Mouse (Mus musculus): Measurements from ENCODE around the gene Prlr. TPM values are rescaled to one million over a fixed set of nuclear protein-coding genes. Genes with fewer than 3 reads are reported as not detected.

The Prlr gene
- polyA plus RNA-seq, 1 experiment = 0.13 TPM

GRCm38 (mm10) chr15:10180694-10181093 lies 3.7 kb downstream of the Prlr start:
- WGBS = 66% methylated on average over 4 of the region's 4 CpGs
- no peak for DNase-seq
- no peak overlapping the region for H3K4me3 ChIP-seq (replicated peaks; ENCODE audit: extremely low read depth, low read depth, low read length)

GRCm38 (mm10) chr15:10192101-10192630 lies 15.1 kb downstream of the Prlr start:
- no peak for TF ChIP-seq POLR2A (IDR thresholded peaks at IDR 0.05; ENCODE audit: borderline replicate concordance, extremely low read depth, low read depth, low read length)
- TF ChIP-seq CTCF (IDR thresholded peaks at IDR 0.05; ENCODE audit: insufficient read depth, low read length) = no peak
- no peak for DNase-seq
- no peaks in the 10 kb centered on the region for H3K4me1 ChIP-seq (ENCODE audit: control insufficient read depth, insufficient read depth, low read length)

More at GRCm38 (mm10) chr15:10180694-10181093, 3.7 kb downstream of the Prlr start:
- TF ChIP-seq CTCF (IDR thresholded peaks at IDR 0.05; ENCODE audit: insufficient read depth, low read length) = no peak
- TF ChIP-seq POLR2A (IDR thresholded peaks at IDR 0.05; ENCODE audit: borderline replicate concordance, extremely low read depth, low read depth, low read length) = no peak
- H3K4me1 ChIP-seq (ENCODE audit: control insufficient read depth, insufficient read depth, low read length) = no peaks in the 10 kb centered on the region

GRCm38 (mm10) chr15:10200991-10201390 lies 24.0 kb downstream of the Prlr start:
- WGBS = 81% methylated on average over 5 of the region's 5 CpGs
- no peak overlapping the region for H3K4me3 ChIP-seq (replicated peaks; ENCODE audit: extremely low read depth, low read depth, low read length)
- DNase-seq = no peak
- TF ChIP-seq CTCF (IDR thresholded peaks at IDR 0.05; ENCODE audit: insufficient read depth, low read length) (no peak), POLR2A (IDR thresholded peaks at IDR 0.05; ENCODE audit: borderline replicate concordance, extremely low read depth, low read depth, low read length) (no peak)
- no peaks in the 10 kb centered on the region for H3K4me1 ChIP-seq (ENCODE audit: control insufficient read depth, insufficient read depth, low read length)

More at GRCm38 (mm10) chr15:10192101-10192630, 15.1 kb downstream of the Prlr start:
- no peak overlapping the region for H3K4me3 ChIP-seq (replicated peaks; ENCODE audit: extremely low read depth, low read depth, low read length)
- WGBS = 64% methylated on average over 6 of the region's 6 CpGs

- no peak for TF ChIP-seq CTCF (IDR thresholded peaks at IDR 0.05; ENCODE audit: insufficient read depth, low read length)
- TF ChIP-seq POLR2A (IDR thresholded peaks at IDR 0.05; ENCODE audit: borderline replicate concordance, extremely low read depth, low read depth, low read length) = no peak
- H3K4me1 ChIP-seq (ENCODE audit: control insufficient read depth, insufficient read depth, low read length) = no peaks in the 10 kb centered on the region
- H3K4me3 ChIP-seq (replicated peaks; ENCODE audit: extremely low read depth, low read depth, low read length) = no peak overlapping the region
- 83% methylated on average over 7 of the region's 7 CpGs for WGBS
- DNase-seq = no peak
These were observed 25.7 kb downstream of the Prlr start for GRCm38 (mm10) chr15:10202504-10203302.

- H3K4me3 ChIP-seq (replicated peaks; ENCODE audit: extremely low read depth, low read depth, low read length) = no peak overlapping the region
- TF ChIP-seq CTCF (IDR thresholded peaks at IDR 0.05; ENCODE audit: insufficient read depth, low read length) = no peak
- no peak for TF ChIP-seq POLR2A (IDR thresholded peaks at IDR 0.05; ENCODE audit: borderline replicate concordance, extremely low read depth, low read depth, low read length)
- WGBS = 40% methylated on average over 4 of the region's 4 CpGs
- no peaks in the 10 kb centered on the region for H3K4me1 ChIP-seq (ENCODE audit: control insufficient read depth, insufficient read depth, low read length)
- no peak for DNase-seq
These were observed 33.3 kb downstream of the Prlr start for GRCm38 (mm10) chr15:10210261-10210770.

DNA sequence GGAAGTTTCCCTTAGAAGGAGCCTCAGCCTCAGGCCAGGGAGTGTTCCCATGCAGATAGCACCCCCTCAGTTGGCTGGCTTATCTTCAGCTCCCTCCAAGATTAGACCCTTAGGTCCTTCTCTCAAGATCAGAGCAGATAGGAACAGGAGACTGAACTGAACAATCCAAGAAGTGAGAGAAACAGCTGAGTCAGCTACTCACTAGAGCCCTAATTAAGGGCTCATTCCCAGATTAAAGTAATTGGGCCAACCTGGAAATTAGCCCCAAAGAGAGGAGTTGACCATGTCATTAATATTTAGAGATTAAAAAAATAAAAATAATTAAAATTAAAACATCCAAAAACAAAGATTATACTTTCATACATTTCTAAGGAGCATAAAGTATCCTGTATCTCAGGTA lies 35.0 kb downstream of the Prlr start:
- TF ChIP-seq POLR2A (IDR thresholded peaks at IDR 0.05; ENCODE audit: borderline replicate concordance, extremely low read depth, low read depth, low read length) = no peak
- no peak for DNase-seq
- Histone ChIP-seq H3K4me3 (replicated peaks; ENCODE audit: extremely low read depth, low read depth, low read length) (no peak overlapping the region), H3K4me1 (ENCODE audit: control insufficient read depth, insufficient read depth, low read length) (no peaks in the 10 kb centered on the region)

GRCm38 (mm10) chr15:10213213-10213612 lies 36.2 kb downstream of the Prlr start:
- 83% methylated on average over 6 of the region's 6 CpGs for WGBS
- TF ChIP-seq CTCF (IDR thresholded peaks at IDR 0.05; ENCODE audit: insufficient read depth, low read length) (no peak), POLR2A (IDR thresholded peaks at IDR 0.05; ENCODE audit: borderline replicate concordance, extremely low read depth, low read depth, low read length) (no peak)
- H3K4me1 ChIP-seq (ENCODE audit: control insufficient read depth, insufficient read depth, low read length) = no peaks in the 10 kb centered on the region
- no peak for DNase-seq
- no peak overlapping the region for H3K4me3 ChIP-seq (replicated peaks; ENCODE audit: extremely low read depth, low read depth, low read length)

GRCm38 (mm10) chr15:10213710-10214109 lies 36.7 kb downstream of the Prlr start:
- TF ChIP-seq POLR2A (IDR thresholded peaks at IDR 0.05; ENCODE audit: borderline replicate concordance, extremely low read depth, low read depth, low read length) (no peak), CTCF (IDR thresholded peaks at IDR 0.05; ENCODE audit: insufficient read depth, low read length) (no peak)
- H3K4me3 ChIP-seq (replicated peaks; ENCODE audit: extremely low read depth, low read depth, low read length) = no peak overlapping the region
- no peaks in the 10 kb centered on the region for H3K4me1 ChIP-seq (ENCODE audit: control insufficient read depth, insufficient read depth, low read length)
- DNase-seq = no peak
- 60% methylated on average over 3 of the region's 3 CpGs for WGBS

GRCm38 (mm10) chr15:10215719-10216118 lies 38.7 kb downstream of the Prlr start:
- no peak for DNase-seq
- 69% methylated on average over 8 of the region's 8 CpGs for WGBS
- Histone ChIP-seq H3K4me3 (replicated peaks; ENCODE audit: extremely low read depth, low read depth, low read length) (no peak overlapping the region), H3K4me1 (ENCODE audit: control insufficient read depth, insufficient read depth, low read length) (no peaks in the 10 kb centered on the region)
- no peak for TF ChIP-seq POLR2A (IDR thresholded peaks at IDR 0.05; ENCODE audit: borderline replicate concordance, extremely low read depth, low read depth, low read length)
- no peak for TF ChIP-seq CTCF (IDR thresholded peaks at IDR 0.05; ENCODE audit: insufficient read depth, low read length)

DNA sequence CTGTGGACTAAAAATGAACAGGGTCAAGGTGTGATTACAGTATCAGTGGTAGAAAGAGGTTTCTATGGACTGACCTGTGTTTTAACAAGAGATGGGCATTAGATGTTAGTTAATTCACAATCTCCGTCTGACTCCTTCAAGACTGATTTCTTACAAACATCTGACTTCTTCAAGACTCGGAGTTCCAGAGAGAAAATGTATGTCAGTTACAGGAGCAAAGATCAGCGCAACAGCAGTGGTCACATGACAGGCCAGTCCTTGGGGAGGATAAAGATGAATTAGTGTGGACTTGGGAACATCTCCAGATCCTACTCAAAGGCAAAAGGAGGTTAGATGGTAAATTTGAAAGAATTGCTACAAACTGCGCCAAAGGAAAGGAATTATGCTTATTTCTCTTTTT lies 39.2 kb downstream of the Prlr start:
- TF ChIP-seq CTCF (IDR thresholded peaks at IDR 0.05; ENCODE audit: insufficient read depth, low read length) (no peak), POLR2A (IDR thresholded peaks at IDR 0.05; ENCODE audit: borderline replicate concordance, extremely low read depth, low read depth, low read length) (no peak)
- no peak for DNase-seq
- H3K4me3 ChIP-seq (replicated peaks; ENCODE audit: extremely low read depth, low read depth, low read length) = no peak overlapping the region
- no peaks in the 10 kb centered on the region for H3K4me1 ChIP-seq (ENCODE audit: control insufficient read depth, insufficient read depth, low read length)
- WGBS = 75% methylated on average over 4 of the region's 4 CpGs
